Mouse (Mus musculus) liver, embryonic 14.5 days (tissue): ENCODE measurements around the gene Enkd1. TPM values are rescaled to one million over a fixed set of nuclear protein-coding genes. Genes with fewer than 3 reads are reported as not detected.

ENCODE experiments used
- ATAC-seq: fragments of 200-750 bp; cut with Nextera tagmentation; 2 replicates; pipeline ENCODE4 v1.8.0; 2017; ENCODE audit warnings: moderate number of reproducible peaks, mild to moderate bottlenecking, moderate library complexity; ENCODE audit not compliant: insufficient read depth
- DNase-seq, 3 experiments: peaks; one replicate each; pipeline ENCODE4 v3.0.0-alpha.2; 2012 to 2013; ENCODE audit warnings: low read depth in 3 of 3, low spot score in 3 of 3
- H3K27ac ChIP-seq: fragments of 300-500 bp; sonication (generic); 2 replicates; pipeline ENCODE4 v1.5.1; 2014; ENCODE audit warnings: moderate library complexity, mild to moderate bottlenecking, control low read depth, inconsistent platforms
- H3K27me3 ChIP-seq: fragments of 300-500 bp; sonication (generic); 2 replicates; pipeline ENCODE4 v1.6.1; 2014; ENCODE audit warnings: mild to moderate bottlenecking, low read length, moderate library complexity; ENCODE audit not compliant: control insufficient read depth, insufficient read depth
- H3K36me3 ChIP-seq: fragments of 300-500 bp; sonication (generic); replicated peaks from 2 replicates; pipeline ENCODE4 v1.6.1; 2014; ENCODE audit warnings: low read depth; ENCODE audit not compliant: control insufficient read depth, insufficient read depth
- H3K4me1 ChIP-seq, 2 experiments: fragments of 200-500 bp in 1 of 2; fragments of 300-500 bp in 1 of 2; sonication (generic) in 1 of 2; replicated peaks; 2 replicates each; pipeline ENCODE4 v1.6.1; 2012 to 2014; ENCODE audit warnings: antibody characterized with exemption in 1 of 2, inconsistent platforms in 1 of 2, low read length in 1 of 2; ENCODE audit not compliant: control insufficient read depth in 2 of 2, insufficient read depth in 2 of 2
- H3K4me2 ChIP-seq: fragments of 300-500 bp; sonication (generic); 2 replicates; pipeline ENCODE4 v1.6.1; 2014; ENCODE audit warnings: low read depth, mild to moderate bottlenecking, control low read depth, moderate library complexity
- H3K4me3 ChIP-seq, 2 experiments: fragments of 200-500 bp in 1 of 2; fragments of 300-500 bp in 1 of 2; sonication (generic) in 1 of 2; 2 replicates each; pipeline ENCODE4 v1.5.1; 2012 to 2014; ENCODE audit warnings: low read depth in 2 of 2, low read length in 2 of 2, mild to moderate bottlenecking in 2 of 2, control low read depth in 1 of 2, inconsistent platforms in 1 of 2, moderate library complexity in 1 of 2; ENCODE audit not compliant: insufficient read depth in 1 of 2
- H3K9ac ChIP-seq: fragments of 300-500 bp; sonication (generic); replicated peaks from 2 replicates; pipeline ENCODE4 v1.6.1; 2014; ENCODE audit warnings: mild to moderate bottlenecking, control low read depth, moderate library complexity
- H3K9me3 ChIP-seq: fragments of 300-500 bp; sonication (generic); 2 replicates; pipeline ENCODE4 v1.6.1; 2016; ENCODE audit warnings: low read length, mixed read lengths; ENCODE audit not compliant: control insufficient read depth
- CTCF ChIP-seq: IDR thresholded peaks from 2 replicates; pipeline ENCODE4 v1.5.1; 2016; ENCODE audit warnings: antibody characterized with exemption, low read depth, control low read depth
- EP300 ChIP-seq: IDR thresholded peaks from 2 replicates; pipeline ENCODE4 v1.6.1; 2016; ENCODE audit warnings: antibody characterized with exemption, low read depth
- WGBS: fragments of 180-500 bp; shearing (Covaris S2); extraction: QIAGEN DNeasy Blood & Tissue Kit; methylation state at CpG from one replicate; pipeline ENCODE4 v1.1.7; 2014; ENCODE audit not compliant: insufficient replicate concordance; 5-methylcytosine and 5-hydroxymethylcytosine counted together
- polyA plus RNA-seq, 2 experiments: library from polyadenylated mRNA; depleted of rRNA in 1 of 2; stranded (reverse) in 1 of 2; unstranded in 1 of 2; fragments of >200 nt; fragmentation: Nextera tagmentation in 1 of 2; extraction: Ambion mirVana in 1 of 2; gene quantifications; 2 replicates each; pipeline versions ENCODE4 v1.2.1 to v1.2.3; 2012 to 2014

The Enkd1 gene
- polyA plus RNA-seq, 2 experiments, result 4.8 to 7.8 TPM

DNA sequence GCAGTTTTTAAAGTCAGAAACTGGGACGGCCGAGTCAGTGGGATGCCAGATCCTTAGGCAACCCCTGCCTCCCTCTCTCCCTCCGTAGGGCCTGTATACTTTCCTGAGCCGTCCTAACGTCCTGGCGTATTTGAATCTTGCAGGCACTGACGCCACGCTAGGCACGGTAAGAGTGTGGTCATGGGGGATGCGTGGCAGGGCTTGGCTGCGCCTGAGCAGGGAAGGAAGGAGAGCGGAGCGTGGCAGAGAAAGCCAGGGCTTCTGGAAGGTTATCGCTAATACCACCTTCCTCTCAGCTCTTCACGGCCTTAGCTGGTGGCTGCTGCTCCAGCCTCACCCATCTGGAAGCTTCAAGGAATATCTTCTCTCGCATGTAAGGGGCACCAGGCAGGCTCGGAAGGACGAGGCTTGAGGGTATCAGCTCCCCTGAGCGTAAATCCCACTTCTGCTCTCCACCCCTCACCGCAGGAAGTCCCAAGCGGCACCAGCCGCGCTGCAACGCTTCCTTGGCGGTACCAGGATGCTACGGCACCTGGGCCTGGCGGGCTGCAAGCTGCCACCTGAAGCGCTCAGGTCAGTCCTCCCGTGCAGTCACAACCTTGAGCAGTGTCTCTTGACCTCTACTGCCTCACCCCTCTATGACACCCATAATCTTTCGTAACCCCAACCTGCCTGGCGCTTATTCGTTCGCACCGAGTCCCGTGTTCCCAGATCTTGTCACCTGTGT is 18.6 kb downstream of the Enkd1 start:
- no peaks in the 10 kb centered on the region for H3K27me3 ChIP-seq
- no peaks in the 10 kb centered on the region for H3K9me3 ChIP-seq
- TF ChIP-seq CTCF, result no peak
- no peak for TF ChIP-seq EP300
- ATAC-seq (no peak), DNase-seq (no peak)
- H3K4me3 ChIP-seq, result no peak overlapping the region
- WGBS, result 80% methylated on average over 35 of the region's 35 CpGs
- H3K9ac ChIP-seq, result no peak overlapping the region
- peaks cover 0 to 3% of the 10 kb centered on the region in 2 experiments; a peak in 3 of 4 replicates for H3K4me1 ChIP-seq
- no peaks in the 10 kb centered on the region for H3K36me3 ChIP-seq
- no peak overlapping the region for H3K27ac ChIP-seq
- no peak overlapping the region for H3K4me2 ChIP-seq

DNA sequence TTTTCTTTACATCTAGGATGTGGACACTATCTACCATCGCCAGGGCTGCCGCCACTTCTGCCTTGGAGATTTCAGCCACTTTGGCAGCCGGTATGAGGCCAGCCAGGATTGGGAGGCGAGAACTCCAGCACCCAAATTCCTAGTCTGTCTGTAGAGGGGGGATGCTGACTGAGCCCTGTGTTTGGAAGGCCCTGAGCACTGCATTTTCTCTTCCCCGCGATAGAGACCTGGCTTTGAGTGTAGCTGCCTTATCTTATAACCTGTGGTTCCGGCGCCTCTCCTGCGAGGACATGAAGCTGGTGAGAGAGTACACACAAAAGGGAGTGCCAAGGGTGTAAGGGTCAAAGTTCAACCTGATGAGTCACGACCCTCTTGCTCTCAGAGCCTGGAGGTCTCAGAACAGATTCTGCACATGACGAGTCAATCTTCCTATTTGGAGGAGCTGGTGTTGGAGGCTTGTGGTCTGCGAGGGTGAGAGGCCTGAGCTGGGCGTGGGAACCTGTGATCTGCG is 19.7 kb downstream of the Enkd1 start:
- ATAC-seq (no peak), DNase-seq (no peak)
- TF ChIP-seq CTCF (no peak), EP300 (no peak)
- H3K36me3 ChIP-seq, result peaks cover 9% of the 10 kb centered on the region
- no peak overlapping the region for H3K4me3 ChIP-seq
- no peak overlapping the region for H3K4me2 ChIP-seq
- H3K9me3 ChIP-seq, result no peaks in the 10 kb centered on the region
- H3K27ac ChIP-seq, result no peak overlapping the region
- no peak overlapping the region for H3K9ac ChIP-seq
- no peaks in the 10 kb centered on the region for H3K27me3 ChIP-seq
- H3K4me1 ChIP-seq, result no peaks in the 10 kb centered on the region
- 38% methylated on average over 14 of the region's 14 CpGs for WGBS

DNA sequence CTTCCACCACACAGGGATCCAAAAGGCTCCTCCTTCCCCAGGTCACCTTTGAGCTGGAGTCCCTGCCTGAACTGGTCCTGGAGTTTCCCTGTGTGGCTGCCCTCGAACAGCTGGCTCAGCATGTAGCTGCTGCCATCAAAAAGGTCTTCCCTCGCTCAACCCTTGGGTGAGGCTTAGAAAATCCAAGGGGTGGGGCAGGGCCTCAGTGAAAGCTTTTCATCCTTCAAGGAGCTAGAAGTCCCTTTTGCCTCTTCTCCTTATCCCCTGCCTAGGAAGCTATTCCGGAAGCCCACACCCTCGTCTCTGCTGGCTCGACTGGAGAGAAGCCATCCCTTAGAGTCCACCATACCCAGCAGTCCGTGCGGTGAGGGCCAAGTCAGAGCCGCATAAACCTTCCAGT is 20.5 kb downstream of the Enkd1 start:
- WGBS, result 74% methylated on average over 8 of the region's 8 CpGs
- H3K4me2 ChIP-seq, result no peak overlapping the region
- TF ChIP-seq EP300 (no peak), CTCF (no peak)
- no peak overlapping the region for H3K9ac ChIP-seq
- peaks cover 15% of the 10 kb centered on the region for H3K36me3 ChIP-seq
- H3K4me3 ChIP-seq, result no peak overlapping the region
- H3K27ac ChIP-seq, result no peak overlapping the region
- H3K27me3 ChIP-seq, result no peaks in the 10 kb centered on the region
- H3K4me1 ChIP-seq, result no peaks in the 10 kb centered on the region
- ATAC-seq, result no peak
- no peaks in the 10 kb centered on the region for H3K9me3 ChIP-seq
- DNase-seq, result no peak

DNA sequence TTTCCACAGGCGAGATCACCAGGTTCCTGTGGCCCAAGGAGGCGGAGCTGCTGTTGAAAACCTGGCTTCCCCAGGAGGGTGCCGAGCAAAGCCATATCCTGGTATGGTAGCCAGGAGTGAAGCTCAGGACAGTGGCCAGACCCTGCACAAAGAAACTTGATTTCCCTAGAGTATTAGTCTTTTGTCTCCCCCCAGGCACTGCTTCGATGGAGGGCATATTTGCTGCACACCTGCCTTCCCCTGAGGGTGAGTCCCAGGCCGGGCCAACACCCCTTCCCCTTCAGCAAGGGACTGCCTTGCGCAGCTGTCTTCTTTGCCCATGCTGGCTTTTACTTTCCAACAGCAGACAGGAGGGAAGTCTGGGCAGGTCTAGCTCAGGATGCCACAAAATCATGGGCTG is 21.5 kb downstream of the Enkd1 start:
- ATAC-seq (no peak), DNase-seq (no peak)
- Histone ChIP-seq H3K27ac (no peak overlapping the region), H3K4me2 (no peak overlapping the region), H3K27me3 (no peaks in the 10 kb centered on the region), H3K4me1 (no peaks in the 10 kb centered on the region), H3K36me3 (peaks cover 24% of the 10 kb centered on the region), H3K9me3 (no peaks in the 10 kb centered on the region), H3K4me3 (no peak overlapping the region), H3K9ac (no peak overlapping the region)
- no peak for TF ChIP-seq EP300
- no peak for TF ChIP-seq CTCF
- 61% methylated on average over 6 of the region's 6 CpGs for WGBS

DNA sequence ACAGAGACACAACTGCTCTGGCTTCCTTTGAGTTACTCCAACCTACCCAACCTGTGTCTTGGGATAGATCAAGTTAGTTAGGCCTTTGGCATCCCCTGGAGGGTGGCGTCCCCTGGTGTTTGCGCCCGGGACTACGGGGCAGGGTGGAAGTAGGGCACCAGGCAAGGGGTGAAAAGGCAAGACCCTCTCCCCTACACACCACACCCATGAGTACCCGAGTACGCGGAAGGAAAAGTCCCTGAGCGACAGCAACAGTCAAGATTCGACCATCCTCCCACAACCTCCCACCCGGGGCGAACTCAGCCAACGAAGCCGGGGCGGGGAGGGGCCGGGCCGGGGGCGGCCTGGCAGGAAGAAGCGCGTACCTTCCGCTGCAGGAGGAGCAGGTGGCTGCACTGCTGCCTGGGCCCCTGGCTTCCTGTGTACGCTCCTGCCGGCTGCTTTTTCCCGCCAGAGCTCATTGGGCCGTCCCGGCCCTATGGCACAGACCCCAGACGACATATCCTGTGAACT is 22.2 kb downstream of the Enkd1 start, which contains the start of gene Carmil2:
TSS of gene Carmil2 (plus strand) at position 479 of the 513 bp plus-strand sequence.
- H3K36me3 ChIP-seq, result peaks cover 30% of the 10 kb centered on the region
- ATAC-seq (peak; percentile 31; the same call in 1 of the 2 replicates), DNase-seq (no peak)
- no peaks in the 10 kb centered on the region for H3K27me3 ChIP-seq
- no peak for TF ChIP-seq EP300
- peak; percentile 85 for TF ChIP-seq CTCF
- H3K4me1 ChIP-seq, result no peaks in the 10 kb centered on the region
- H3K4me2 ChIP-seq, result peak within 1 kb of the TSS; percentile 38; the same call in 1 of the 2 replicates
- WGBS, result 4% methylated on average over 25 of the region's 26 CpGs
- no peak within 1 kb of the TSS for H3K27ac ChIP-seq
- H3K9me3 ChIP-seq, result no peaks in the 10 kb centered on the region
- H3K9ac ChIP-seq, result no peak within 1 kb of the TSS
- H3K4me3 ChIP-seq, result no peak within 1 kb of the TSS
